Mouse (Mus musculus): ENCODE measurements at regions not wholly inside any gene's neighbourhood (a gene's known extent, or its start where the extent isn't known, plus 50 kb on each side); places are given as distances from the start of the nearest gene placed in this dataset.
A peak's percentile ranks its signal among the peaks of the same experiment; 100 is the strongest.

DNA sequence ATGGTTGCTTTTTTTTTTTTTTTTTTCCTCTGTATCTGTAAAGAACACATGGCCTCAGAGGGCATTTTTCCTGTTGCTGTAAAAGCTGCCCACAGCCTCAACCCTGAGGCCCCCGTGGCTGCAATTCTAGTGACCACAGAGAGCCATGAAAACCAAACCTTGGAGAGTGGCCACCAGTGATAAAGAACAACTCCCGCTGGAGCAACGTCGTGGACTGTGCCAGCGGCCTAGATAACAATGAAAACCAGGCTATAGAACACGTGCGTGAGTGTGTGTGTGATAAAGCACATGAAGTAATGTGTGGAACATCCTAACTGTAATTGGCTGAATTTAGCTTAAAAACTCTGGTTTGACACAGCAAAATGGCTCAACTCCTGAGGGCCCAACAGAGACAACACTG, 392.9 kb upstream of the Igfbp3 start:
- Histone ChIP-seq H3K4me2 (ENCODE audit: low read depth, low read length) (no peak overlapping the region), H3K27me3 (ENCODE audit: control insufficient read depth, insufficient read depth, low read length) (no peaks in the 10 kb centered on the region), H3K4me1 (ENCODE audit: control insufficient read depth, insufficient read depth, low read length) (no peaks in the 10 kb centered on the region), H3K4me3 (ENCODE audit: low read depth, low read length) (no peak overlapping the region), H3K36me3 (replicated peaks; ENCODE audit: control insufficient read depth, insufficient read depth, low read depth, low read length) (no peaks in the 10 kb centered on the region), H3K9me3 (replicated peaks; ENCODE audit: control insufficient read depth, low read length) (no peaks in the 10 kb centered on the region), H3K9ac (replicated peaks; ENCODE audit: low read length) (no peak overlapping the region), H3K27ac (replicated peaks; ENCODE audit: low read depth, low read length) (no peak overlapping the region)
- no peak for ATAC-seq (replicated peaks; ENCODE audit: insufficient number of reproducible peaks, low FRiP score, low TSS enrichment, low read depth)
- WGBS = 91% methylated on average over 7 of the region's 7 CpGs
- no peak for DNase-seq (ENCODE audit: low spot score)

DNA sequence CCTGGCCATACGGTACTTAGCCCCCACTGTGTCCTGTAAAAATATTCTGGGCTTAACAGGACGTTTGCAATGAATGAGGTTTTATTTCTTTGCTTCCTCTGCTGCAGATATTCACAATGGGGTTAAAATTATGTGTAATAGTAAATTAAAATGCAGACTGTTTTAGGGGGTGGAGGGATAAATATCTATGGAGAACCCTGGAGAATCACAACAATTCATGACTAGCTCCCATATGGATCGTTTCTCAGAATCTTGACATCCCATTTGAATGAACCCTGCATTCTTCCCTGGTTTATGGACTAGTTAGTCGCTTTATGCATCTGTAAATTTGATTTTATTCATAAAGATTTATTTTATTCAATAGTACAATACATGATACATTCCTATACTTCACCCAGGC, 378.3 kb upstream of the Igfbp3 start:
- 86% methylated on average over 4 of the region's 4 CpGs for WGBS
- DNase-seq (ENCODE audit: low spot score) = no peak

DNA sequence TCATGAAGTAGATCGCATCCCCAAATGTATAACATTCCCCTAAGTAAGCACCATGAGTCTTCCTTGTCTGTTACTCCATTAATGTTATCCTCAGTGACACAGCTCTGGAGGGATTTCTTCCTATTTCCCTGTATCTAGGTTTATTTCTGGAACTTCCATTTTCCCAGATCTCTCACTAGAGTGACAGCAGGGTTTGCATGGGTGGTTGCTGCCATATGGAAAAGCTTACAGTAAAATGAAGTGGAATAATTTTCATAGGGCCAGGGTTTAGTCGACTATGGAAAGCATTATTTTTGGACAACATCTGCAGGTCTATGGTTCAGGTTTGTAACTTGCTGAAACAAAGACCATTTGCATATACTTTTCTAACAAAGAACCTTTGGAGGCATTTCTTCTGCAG, 369.6 kb upstream of the Igfbp3 start:
- no peak for DNase-seq (ENCODE audit: low spot score)
- Histone ChIP-seq H3K27me3 (ENCODE audit: control insufficient read depth, insufficient read depth, low read length) (no peaks in the 10 kb centered on the region), H3K36me3 (replicated peaks; ENCODE audit: control insufficient read depth, insufficient read depth, low read depth, low read length) (no peaks in the 10 kb centered on the region), H3K4me3 (ENCODE audit: low read depth, low read length) (no peak overlapping the region), H3K9me3 (replicated peaks; ENCODE audit: control insufficient read depth, low read length) (no peaks in the 10 kb centered on the region), H3K4me1 (ENCODE audit: control insufficient read depth, insufficient read depth, low read length) (no peaks in the 10 kb centered on the region), H3K4me2 (ENCODE audit: low read depth, low read length) (no peak overlapping the region), H3K27ac (replicated peaks; ENCODE audit: low read depth, low read length) (no peak overlapping the region), H3K9ac (replicated peaks; ENCODE audit: low read length) (no peak overlapping the region)
- WGBS = 86% methylated on average over 2 of the region's 2 CpGs
- no peak for ATAC-seq (replicated peaks; ENCODE audit: insufficient number of reproducible peaks, low FRiP score, low TSS enrichment, low read depth)

More for the DNA sequence above, 378.3 kb upstream of the Igfbp3 start:
- Histone ChIP-seq H3K9me3 (replicated peaks; ENCODE audit: control insufficient read depth, low read length) (no peaks in the 10 kb centered on the region), H3K4me1 (ENCODE audit: control insufficient read depth, insufficient read depth, low read length) (no peaks in the 10 kb centered on the region), H3K9ac (replicated peaks; ENCODE audit: low read length) (no peak overlapping the region), H3K27me3 (ENCODE audit: control insufficient read depth, insufficient read depth, low read length) (no peaks in the 10 kb centered on the region), H3K4me3 (ENCODE audit: low read depth, low read length) (no peak overlapping the region), H3K36me3 (replicated peaks; ENCODE audit: control insufficient read depth, insufficient read depth, low read depth, low read length) (no peaks in the 10 kb centered on the region), H3K27ac (replicated peaks; ENCODE audit: low read depth, low read length) (no peak overlapping the region), H3K4me2 (ENCODE audit: low read depth, low read length) (no peak overlapping the region)
- ATAC-seq (replicated peaks; ENCODE audit: insufficient number of reproducible peaks, low FRiP score, low TSS enrichment, low read depth) = no peak

DNA sequence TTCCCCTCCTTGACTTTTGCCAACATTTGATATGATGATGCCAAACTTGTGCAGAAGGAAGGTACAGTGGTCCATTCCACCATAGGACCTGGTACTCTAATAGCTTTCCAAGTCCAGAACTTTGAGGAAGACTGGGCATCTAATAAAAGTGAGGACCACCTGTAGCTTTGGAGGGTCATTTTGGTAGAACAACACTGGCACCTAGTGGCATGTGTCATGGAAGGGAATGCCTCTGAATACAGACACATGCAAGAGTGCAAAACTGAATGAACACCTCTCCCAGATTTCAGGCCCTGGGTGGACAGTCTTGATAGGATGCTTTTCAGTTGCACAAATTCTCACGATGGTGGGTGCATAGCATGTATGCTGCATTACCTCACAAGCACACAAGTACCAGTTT, 354.8 kb upstream of the Igfbp3 start:
- 64% methylated on average over 1 of the region's 1 CpGs for WGBS
- H3K27ac ChIP-seq (replicated peaks; ENCODE audit: low read depth, low read length) = no peak overlapping the region

DNA sequence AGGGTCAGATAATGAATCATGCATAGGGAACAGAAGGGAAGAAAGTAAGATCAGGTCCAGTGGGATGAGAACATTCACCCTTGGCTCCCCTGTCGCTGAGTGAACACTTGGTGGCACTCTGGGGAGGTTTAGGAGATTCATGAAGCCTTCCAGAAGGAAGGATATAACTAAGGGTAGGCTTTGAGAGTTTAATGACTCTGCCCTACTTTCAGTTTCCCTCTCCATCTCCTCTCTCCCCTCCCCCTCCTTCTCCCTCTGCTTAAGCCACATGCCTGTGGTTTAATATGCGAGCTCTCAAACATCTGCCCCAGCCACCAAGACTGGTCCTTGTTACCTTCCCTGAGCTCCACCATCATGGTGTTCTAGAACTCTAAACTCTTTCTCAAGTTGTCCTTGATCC, 348.3 kb upstream of the Igfbp3 start:
- Histone ChIP-seq H3K9ac (replicated peaks; ENCODE audit: low read length) (no peak overlapping the region), H3K4me2 (ENCODE audit: low read depth, low read length) (no peak overlapping the region), H3K4me1 (ENCODE audit: control insufficient read depth, insufficient read depth, low read length) (no peaks in the 10 kb centered on the region), H3K36me3 (replicated peaks; ENCODE audit: control insufficient read depth, insufficient read depth, low read depth, low read length) (no peaks in the 10 kb centered on the region), H3K9me3 (replicated peaks; ENCODE audit: control insufficient read depth, low read length) (no peaks in the 10 kb centered on the region), H3K4me3 (ENCODE audit: low read depth, low read length) (no peak overlapping the region), H3K27ac (replicated peaks; ENCODE audit: low read depth, low read length) (no peak overlapping the region), H3K27me3 (ENCODE audit: control insufficient read depth, insufficient read depth, low read length) (no peaks in the 10 kb centered on the region)
- DNase-seq (ENCODE audit: low spot score) (no peak), ATAC-seq (replicated peaks; ENCODE audit: insufficient number of reproducible peaks, low FRiP score, low TSS enrichment, low read depth) (no peak)
- 47% methylated on average over 2 of the region's 2 CpGs for whole genome bisulfite sequencing

More for the DNA sequence above, 354.8 kb upstream of the Igfbp3 start:
- no peak overlapping the region for H3K4me2 ChIP-seq (ENCODE audit: low read depth, low read length)
- ATAC-seq (replicated peaks; ENCODE audit: insufficient number of reproducible peaks, low FRiP score, low TSS enrichment, low read depth) (no peak), DNase-seq (ENCODE audit: low spot score) (peak; percentile 29)
- no peaks in the 10 kb centered on the region for H3K36me3 ChIP-seq (replicated peaks; ENCODE audit: control insufficient read depth, insufficient read depth, low read depth, low read length)
- H3K27me3 ChIP-seq (ENCODE audit: control insufficient read depth, insufficient read depth, low read length) = no peaks in the 10 kb centered on the region
- no peaks in the 10 kb centered on the region for H3K9me3 ChIP-seq (replicated peaks; ENCODE audit: control insufficient read depth, low read length)
- H3K4me1 ChIP-seq (ENCODE audit: control insufficient read depth, insufficient read depth, low read length) = no peaks in the 10 kb centered on the region
- H3K9ac ChIP-seq (replicated peaks; ENCODE audit: low read length) = no peak overlapping the region
- H3K4me3 ChIP-seq (ENCODE audit: low read depth, low read length) = no peak overlapping the region

DNA sequence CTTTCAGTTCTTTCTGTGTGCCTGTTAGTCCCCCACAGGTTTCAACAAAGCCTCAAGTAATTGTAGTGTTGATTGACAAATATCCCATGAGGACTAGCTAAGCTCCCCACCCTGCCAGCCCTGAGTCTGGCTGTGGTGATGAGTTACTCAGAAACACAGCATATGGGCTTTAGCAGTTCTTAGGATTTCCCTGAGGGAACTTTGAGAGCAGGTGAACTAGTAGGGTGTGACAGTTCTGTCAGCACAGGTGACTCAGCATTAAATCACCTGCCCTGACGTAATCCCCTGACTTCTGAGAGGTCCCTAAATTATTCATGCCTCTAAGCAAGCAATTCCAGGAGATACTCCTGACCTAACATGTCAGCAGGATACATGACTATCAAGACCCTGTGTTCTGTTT, 347.7 kb upstream of the Igfbp3 start:
- no peak for DNase-seq (ENCODE audit: low spot score)
- H3K27ac ChIP-seq (replicated peaks; ENCODE audit: low read depth, low read length) = no peak overlapping the region
- 72% methylated on average over 1 of the region's 1 CpGs for WGBS

DNA sequence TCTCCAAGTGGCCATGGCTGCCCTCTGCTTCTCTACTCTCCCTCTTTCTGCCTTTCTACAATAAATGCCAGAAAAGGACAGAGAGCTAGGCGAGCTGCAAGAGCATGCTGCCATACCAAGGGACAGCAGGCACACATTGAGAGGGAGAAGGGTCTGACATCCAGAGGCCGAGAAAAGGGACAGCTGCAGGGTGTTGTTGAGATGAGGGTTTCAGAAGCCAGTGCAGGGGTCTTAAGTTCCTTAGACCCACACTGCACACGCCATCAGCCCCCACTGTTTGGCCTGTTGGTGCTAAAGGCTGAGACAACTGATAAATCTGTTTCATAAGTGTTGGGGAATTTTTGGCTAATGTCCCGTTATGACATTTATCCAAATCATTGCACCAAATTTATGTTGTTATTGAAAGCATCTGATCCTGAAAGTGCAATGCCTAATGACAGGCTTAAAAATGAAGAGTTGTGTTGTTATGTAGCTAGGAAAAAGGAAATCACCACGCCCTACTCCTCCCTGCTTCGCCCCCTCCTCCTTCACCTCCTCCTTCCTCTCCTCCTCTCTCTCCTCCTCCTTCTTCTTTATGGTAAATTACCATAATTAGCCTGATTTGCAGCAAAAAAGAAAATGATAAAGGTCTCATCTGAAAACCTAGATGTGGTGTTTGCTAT, 342.0 kb upstream of the Igfbp3 start:
- Histone ChIP-seq H3K9ac (replicated peaks; ENCODE audit: low read length) (no peak overlapping the region), H3K36me3 (replicated peaks; ENCODE audit: control insufficient read depth, insufficient read depth, low read depth, low read length) (no peaks in the 10 kb centered on the region), H3K9me3 (replicated peaks; ENCODE audit: control insufficient read depth, low read length) (no peaks in the 10 kb centered on the region), H3K4me2 (ENCODE audit: low read depth, low read length) (no peak overlapping the region), H3K4me1 (ENCODE audit: control insufficient read depth, insufficient read depth, low read length) (no peaks in the 10 kb centered on the region), H3K27me3 (ENCODE audit: control insufficient read depth, insufficient read depth, low read length) (no peaks in the 10 kb centered on the region), H3K27ac (replicated peaks; ENCODE audit: low read depth, low read length) (no peak overlapping the region), H3K4me3 (ENCODE audit: low read depth, low read length) (no peak overlapping the region)
- no peak for ATAC-seq (replicated peaks; ENCODE audit: insufficient number of reproducible peaks, low FRiP score, low TSS enrichment, low read depth)
- no peak for DNase-seq (ENCODE audit: low spot score)
- whole genome bisulfite sequencing = 78% methylated on average over 6 of the region's 6 CpGs

More for the DNA sequence above, 347.7 kb upstream of the Igfbp3 start:
- Histone ChIP-seq H3K4me1 (ENCODE audit: control insufficient read depth, insufficient read depth, low read length) (no peaks in the 10 kb centered on the region), H3K27me3 (ENCODE audit: control insufficient read depth, insufficient read depth, low read length) (no peaks in the 10 kb centered on the region), H3K36me3 (replicated peaks; ENCODE audit: control insufficient read depth, insufficient read depth, low read depth, low read length) (no peaks in the 10 kb centered on the region), H3K4me2 (ENCODE audit: low read depth, low read length) (no peak overlapping the region), H3K9me3 (replicated peaks; ENCODE audit: control insufficient read depth, low read length) (no peaks in the 10 kb centered on the region), H3K9ac (replicated peaks; ENCODE audit: low read length) (no peak overlapping the region), H3K4me3 (ENCODE audit: low read depth, low read length) (no peak overlapping the region)
- ATAC-seq (replicated peaks; ENCODE audit: insufficient number of reproducible peaks, low FRiP score, low TSS enrichment, low read depth) = no peak

DNA sequence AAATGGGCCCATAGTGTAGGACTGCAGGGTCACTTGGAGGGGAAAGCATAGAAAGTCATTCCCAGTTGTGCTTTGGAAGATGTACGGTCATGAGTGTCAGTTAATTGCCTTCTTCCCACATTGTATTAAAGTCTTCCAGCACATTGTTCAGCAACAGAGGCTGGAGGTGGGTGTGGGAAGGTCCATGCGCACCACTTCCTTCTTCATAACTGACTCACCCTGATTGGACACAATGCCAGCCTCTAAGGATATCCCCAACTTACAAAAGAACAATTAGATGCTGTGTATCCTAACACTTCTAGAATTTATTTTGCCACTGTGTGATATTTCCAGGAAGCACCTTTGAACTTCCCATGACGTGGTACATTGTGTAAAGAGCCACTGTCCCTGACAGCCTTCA, 338.4 kb upstream of the Igfbp3 start:
- DNase-seq (ENCODE audit: low spot score) (no peak), ATAC-seq (replicated peaks; ENCODE audit: insufficient number of reproducible peaks, low FRiP score, low TSS enrichment, low read depth) (no peak)
- Histone ChIP-seq H3K36me3 (replicated peaks; ENCODE audit: control insufficient read depth, insufficient read depth, low read depth, low read length) (no peaks in the 10 kb centered on the region), H3K9ac (replicated peaks; ENCODE audit: low read length) (no peak overlapping the region), H3K4me1 (ENCODE audit: control insufficient read depth, insufficient read depth, low read length) (no peaks in the 10 kb centered on the region), H3K4me3 (ENCODE audit: low read depth, low read length) (no peak overlapping the region), H3K27ac (replicated peaks; ENCODE audit: low read depth, low read length) (no peak overlapping the region), H3K27me3 (ENCODE audit: control insufficient read depth, insufficient read depth, low read length) (no peaks in the 10 kb centered on the region), H3K4me2 (ENCODE audit: low read depth, low read length) (no peak overlapping the region), H3K9me3 (replicated peaks; ENCODE audit: control insufficient read depth, low read length) (no peaks in the 10 kb centered on the region)
- 86% methylated on average over 3 of the region's 3 CpGs for WGBS

Measured in embryonic facial prominence, embryonic 11.5 days (tissue).